Mouse (Mus musculus) bone marrow, adult 2 months (tissue): ENCODE measurements around the gene Kif3b.

Source experiments
- CTCF ChIP-seq: fragments of 200-500 bp; IDR thresholded peaks from 2 replicates; pipeline ENCODE4 v1.5.1; 2011; ENCODE audit warnings: low read length, control low read depth; ENCODE audit not compliant: control insufficient read depth, insufficient read depth
- POLR2A ChIP-seq: fragments of 200-500 bp; IDR thresholded peaks from 2 replicates; pipeline ENCODE4 v1.6.1; 2011; ENCODE audit warnings: low read depth, mild to moderate bottlenecking, control low read depth, low read length, borderline replicate concordance; ENCODE audit not compliant: control insufficient read depth

GRCm38 (mm10) chr2:153356784-153357183, 65.6 kb downstream of the Kif3b start:
- TF ChIP-seq POLR2A (no peak), CTCF (no peak)
